Mouse (Mus musculus) spleen, postnatal 14 days (tissue): ENCODE measurements around the gene Olfr714.
"Not testable (repeated sequence)": the region's sequence is repeated elsewhere in the genome, so short reads cannot be mapped to it uniquely, and the experiment has no call there.

Experiments used
- DNase-seq, 2 experiments: peaks; one replicate each; pipeline ENCODE4 v3.0.0; 2021 to 2022; ENCODE audit warnings: low spot score in 2 of 2

The Olfr714 gene

GRCm38 (mm10) chr7:107070681-107071080 lies at the start of gene Olfr714:
Olfr714 (plus strand) TSS chr7:107070981.
- no peak for DNase-seq

- no peak for DNase-seq
Measured at GRCm38 (mm10) chr7:107030874-107031273, 39.9 kb upstream of the Olfr714 start, which contains the start of gene Olfr713. Olfr713 (plus strand) TSS chr7:107031174.

DNA sequence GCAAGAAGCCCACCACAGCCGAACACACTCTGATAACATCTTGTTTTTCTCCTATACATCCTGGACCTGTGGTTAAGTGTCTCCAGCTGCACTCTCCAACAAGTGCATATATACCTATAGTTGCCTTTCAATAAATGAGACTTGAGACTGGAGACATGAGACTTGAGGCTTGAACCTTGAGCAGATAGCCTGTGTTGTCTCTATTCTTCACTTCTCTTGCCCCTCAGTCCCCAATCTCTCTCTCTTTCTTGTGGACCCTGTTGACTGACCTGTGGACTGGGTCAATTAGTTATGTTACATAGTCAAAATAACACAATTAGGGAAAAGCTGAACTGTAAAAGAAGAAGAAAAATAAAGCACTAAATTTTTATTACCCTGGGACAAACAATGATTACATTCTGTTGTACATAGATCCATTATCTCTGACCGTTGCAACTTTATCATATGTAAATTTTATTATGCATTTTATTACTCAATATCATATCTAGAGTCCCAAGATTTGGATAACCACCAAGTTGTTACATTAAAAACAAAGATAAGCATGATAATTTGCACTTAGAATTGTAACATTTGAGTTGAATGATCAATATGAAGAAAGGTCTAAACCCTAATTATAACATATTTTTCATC lies 30.7 kb upstream of the Olfr714 start:
- DNase-seq: no peak

DNA sequence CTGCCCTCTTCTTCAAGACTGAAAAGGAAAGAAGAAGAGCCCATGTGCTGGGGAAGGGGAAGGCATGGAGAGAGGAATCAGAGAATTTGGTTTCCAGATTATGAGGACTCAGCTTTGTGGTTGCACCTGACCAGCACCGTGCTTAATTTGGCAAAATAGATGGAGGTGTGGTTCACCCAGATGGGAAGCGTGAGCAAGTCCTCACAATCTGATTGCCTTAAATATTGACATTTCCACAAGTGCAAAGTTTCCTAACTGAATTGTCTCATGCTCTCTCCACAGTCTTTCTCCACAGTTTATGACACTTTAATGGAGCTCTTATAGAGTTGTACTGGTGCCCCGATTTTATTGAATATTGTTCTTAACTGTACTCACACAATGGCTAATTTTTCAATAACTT lies 27.6 kb upstream of the Olfr714 start:
- no peak for DNase-seq

GRCm38 (mm10) chr7:107044407-107044806 lies 26.4 kb upstream of the Olfr714 start:
- no peak for DNase-seq

DNA sequence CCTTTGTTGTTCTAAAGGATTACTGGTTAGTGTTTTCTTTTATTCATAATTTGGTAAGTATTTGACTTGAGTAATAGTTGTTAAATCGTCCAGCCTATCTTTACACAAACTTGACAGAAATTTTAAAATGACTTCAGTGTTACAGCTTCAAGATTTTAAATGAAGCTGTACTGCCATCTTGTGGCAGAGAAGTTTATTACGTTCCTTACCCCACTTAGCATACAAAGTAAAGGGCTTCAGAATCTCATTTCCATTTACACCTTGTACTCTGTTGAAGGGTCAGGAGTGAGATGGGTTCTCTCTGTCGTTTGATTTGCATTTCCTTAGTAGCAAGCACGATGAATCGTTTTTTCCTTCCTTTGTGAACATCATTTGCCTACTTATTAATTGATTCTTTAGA lies 24.9 kb upstream of the Olfr714 start:
- DNase-seq: peak in 1 of 2 experiments; percentile 10

DNA sequence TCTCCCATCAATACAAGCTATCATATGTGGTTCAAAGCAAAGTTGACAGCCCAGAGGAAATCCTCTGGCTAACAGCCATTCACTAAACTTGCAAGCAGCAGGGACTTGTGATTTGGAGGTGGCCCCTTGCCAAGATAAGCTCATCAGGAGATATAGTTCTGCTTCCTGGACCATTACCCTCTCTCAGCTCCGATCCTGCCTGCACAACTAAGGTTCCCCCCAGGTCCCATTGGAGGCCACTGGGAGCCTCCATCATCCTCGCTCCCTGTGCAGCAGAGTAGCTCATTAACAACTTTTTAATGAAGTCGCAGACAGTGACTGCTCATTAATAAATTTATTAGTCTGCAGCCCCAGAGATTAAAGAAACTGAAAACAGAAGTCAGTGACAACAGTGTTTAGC lies 23.2 kb upstream of the Olfr714 start:
- DNase-seq: no peak

- DNase-seq: no peak
Measured at GRCm38 (mm10) chr7:107092920-107093319, 22.1 kb downstream of the Olfr714 start, which contains the start of gene Olfr17. Olfr17 (plus strand) TSS chr7:107093220.

GRCm38 (mm10) chr7:107110269-107110668 lies 39.5 kb downstream of the Olfr714 start, which contains the start of gene Olfr715b:
Olfr715b (minus strand) TSS chr7:107110369.
- not testable (repeated sequence) for DNase-seq
